Mouse (Mus musculus): ENCODE data around the gene 5031410I06Rik.
"Not testable (repeated sequence)": the region's sequence is repeated elsewhere in the genome, so short reads cannot be mapped to it uniquely, and the experiment has no call there.

DNA sequence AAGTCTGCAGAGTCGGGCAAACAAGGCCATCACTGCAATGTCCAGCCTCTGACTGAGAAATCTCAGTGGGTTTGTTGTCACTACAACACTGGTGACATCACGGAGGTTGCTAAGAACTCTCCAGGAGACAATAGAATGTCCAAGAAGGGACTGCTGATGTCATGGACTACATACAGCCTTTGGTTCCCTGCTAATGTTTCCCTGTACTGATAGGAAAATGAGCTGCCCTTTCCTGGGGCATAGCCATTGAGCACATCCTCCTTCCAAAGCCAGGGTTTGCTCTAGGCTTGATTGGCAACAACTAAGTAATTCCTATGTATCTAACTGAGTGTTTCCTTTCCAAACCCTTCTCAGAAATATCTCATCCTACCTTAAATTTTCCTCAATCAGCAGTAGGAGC, 46.7 kb downstream of the 5031410I06Rik start, which contains the start of gene Gm7347:
- not testable (repeated sequence) for TF ChIP-seq POLR2A (IDR thresholded peaks at IDR 0.05; ENCODE audit: low read depth, low read length); CTCF (conservative IDR thresholded peaks at IDR 0.05; ENCODE audit: insufficient read depth, insufficient read length, low read depth, low read length)

Measured in kidney, adult 2 months (tissue).